Mouse (Mus musculus): ENCODE data around the gene Gpr65. TPM values are rescaled to one million over a fixed set of nuclear protein-coding genes. Genes with fewer than 3 reads are reported as not detected.
"Not testable (repeated sequence)": the region's sequence is repeated elsewhere in the genome, so short reads cannot be mapped to it uniquely, and the experiment has no call there.

The Gpr65 gene
- under 1 TPM in 3 of 4 experiments, not detected in 1; 0.17 to 0.98 (median 0.95) TPM for total RNA-seq (2022)

DNA sequence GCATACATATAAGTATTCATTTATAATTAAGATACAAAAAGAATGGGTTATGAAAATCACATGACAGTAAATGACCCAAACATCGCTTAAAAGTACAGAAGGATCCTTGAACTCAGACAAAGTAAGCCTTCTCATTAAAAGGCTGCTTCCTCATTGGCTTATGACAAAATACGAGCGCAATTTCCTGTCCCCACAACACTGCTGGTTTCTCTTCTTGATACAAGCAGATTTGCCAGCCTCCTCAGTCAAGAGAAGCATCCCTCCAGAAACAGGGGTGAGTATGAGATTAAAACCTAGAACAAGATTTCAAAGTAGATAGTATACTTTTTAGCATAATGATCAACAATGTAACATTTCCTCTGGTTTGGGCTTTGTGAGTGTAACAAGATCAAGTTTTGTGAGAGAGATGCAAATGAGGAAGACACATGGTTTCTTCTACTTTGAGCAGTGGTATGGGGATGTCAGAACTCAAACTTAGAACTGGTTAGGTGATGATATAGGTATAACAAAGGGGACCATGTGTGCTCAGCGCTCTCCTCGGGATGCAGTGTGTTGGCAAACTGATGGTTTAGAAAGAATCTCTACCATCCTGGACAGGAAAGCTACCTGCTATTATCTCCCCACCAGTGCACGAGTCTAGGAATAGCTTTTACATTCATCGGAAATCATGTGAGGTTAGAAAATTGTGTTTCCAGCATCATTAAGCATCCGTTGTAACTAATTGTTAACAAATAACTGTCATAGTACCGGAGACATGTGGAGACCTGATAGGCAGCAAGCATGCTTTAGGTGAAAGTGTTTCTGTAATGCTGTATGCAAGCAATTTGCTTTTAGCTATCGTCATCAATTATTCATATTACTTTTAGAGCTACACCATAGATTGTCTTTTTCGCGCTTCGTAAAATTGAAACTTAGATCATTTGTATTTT, at the start of gene Gpr65:
TSS of gene Gpr65 (plus strand) at position 195 of the 929 bp plus-strand sequence.
- DNase-seq (ENCODE audit: low spot score in 2 of 2): no peak

DNA sequence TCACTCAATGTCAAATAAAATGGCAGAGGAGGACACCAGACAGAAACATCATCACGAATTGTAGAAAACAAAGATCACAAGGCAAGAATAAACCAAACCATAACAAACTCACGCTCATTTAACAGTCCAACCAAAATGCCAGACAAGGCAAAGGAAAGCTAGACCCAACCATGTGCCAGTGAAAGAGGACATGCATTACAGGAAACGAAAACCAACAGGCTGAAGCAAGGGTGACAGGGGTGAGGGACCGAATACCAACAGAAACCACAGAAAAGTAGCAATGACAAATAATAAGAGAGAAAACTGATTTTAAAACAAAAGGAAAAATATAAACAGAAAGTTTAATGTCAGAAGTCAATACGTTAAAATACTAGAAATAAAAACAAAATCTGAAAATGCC, 45.1 kb upstream of the Gpr65 start:
- no peak for DNase-seq (ENCODE audit: low spot score in 2 of 2)

- no peak for DNase-seq (ENCODE audit: low spot score in 2 of 2)
Measured at GRCm38 (mm10) chr12:98227037-98227436, 41.4 kb upstream of the Gpr65 start.

DNA sequence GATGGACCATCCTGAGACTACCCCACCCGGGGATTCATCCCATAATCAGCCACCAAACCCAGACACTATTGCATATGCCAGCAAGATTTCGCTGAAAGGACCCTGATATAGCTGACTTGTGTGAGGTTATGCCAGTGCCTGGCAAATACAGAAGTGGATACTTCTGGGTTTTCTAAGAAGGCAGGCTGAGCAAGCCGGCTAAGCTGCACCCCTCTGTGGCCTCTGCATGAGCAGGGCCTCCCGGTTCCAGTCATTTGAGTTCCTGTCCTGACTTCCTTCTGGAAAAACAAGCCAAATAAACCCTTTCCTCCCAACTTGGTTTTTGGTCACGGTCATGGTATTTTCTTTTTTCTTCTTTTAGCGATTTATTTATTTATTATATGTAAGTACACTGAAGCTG, 30.0 kb upstream of the Gpr65 start:
- not testable (repeated sequence) for DNase-seq (ENCODE audit: low spot score in 2 of 2)

DNA sequence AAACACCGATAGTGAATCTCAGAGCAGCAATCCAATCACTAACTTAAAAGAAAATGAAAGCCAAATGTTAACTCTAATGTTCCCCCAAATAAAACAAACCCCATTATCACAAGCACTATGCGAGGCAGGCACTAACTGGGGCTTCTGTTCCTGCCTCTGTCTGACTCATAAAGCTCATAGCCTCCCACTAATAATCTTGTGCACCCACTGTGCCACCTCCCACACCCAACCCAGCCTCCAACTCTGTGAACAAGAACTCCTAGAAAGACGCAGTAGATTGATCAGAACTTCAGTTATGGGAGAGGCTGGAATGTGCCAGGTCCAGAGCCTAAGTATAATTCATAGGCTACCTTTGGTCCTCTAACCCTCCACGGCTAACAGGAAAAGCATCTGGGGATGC, 24.3 kb upstream of the Gpr65 start:
- no peak for DNase-seq (ENCODE audit: low spot score in 2 of 2)

GRCm38 (mm10) chr12:98244865-98245264, 23.6 kb upstream of the Gpr65 start:
- DNase-seq (ENCODE audit: low spot score in 2 of 2): no peak

DNA sequence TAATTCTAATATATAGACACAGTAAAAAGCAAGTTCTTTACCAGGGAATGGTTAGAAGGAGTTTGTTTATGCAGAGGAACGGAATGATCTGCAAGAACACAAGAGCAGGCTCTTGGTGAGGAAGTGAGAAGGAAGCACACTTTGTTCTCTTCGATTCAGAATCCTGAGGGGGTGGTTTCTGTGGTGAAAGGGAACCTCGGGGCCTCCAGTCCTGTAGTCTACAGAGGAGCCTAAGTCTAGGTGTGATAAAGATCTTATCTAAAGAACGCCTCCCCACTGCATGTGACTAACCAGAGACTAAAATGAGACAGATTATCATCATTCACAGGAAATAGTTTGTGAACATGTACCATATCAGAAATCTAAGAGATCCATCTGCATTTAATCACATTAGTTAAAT, 21.6 kb upstream of the Gpr65 start:
- no peak for DNase-seq (ENCODE audit: low spot score in 2 of 2)

DNA sequence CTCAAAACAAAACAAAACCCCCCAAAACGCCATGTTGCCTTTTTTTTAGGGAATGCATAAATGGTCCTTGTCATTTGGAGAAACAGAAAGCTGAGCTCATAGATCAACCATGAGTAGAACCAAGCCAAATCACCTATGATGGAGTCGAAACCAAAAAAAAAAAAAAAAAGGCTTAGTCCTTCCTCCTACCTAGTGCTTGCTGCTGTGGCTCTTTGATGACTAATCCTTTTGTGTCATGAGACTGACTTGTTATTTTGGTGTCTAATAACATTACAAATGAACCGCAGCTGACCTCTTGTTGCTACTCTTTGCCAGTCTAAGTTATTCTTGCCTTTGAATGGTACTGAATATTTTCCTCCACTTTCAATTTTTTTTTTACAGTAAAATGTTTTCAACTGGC, 18.8 kb upstream of the Gpr65 start:
- no peak for DNase-seq (ENCODE audit: low spot score in 2 of 2)

DNA sequence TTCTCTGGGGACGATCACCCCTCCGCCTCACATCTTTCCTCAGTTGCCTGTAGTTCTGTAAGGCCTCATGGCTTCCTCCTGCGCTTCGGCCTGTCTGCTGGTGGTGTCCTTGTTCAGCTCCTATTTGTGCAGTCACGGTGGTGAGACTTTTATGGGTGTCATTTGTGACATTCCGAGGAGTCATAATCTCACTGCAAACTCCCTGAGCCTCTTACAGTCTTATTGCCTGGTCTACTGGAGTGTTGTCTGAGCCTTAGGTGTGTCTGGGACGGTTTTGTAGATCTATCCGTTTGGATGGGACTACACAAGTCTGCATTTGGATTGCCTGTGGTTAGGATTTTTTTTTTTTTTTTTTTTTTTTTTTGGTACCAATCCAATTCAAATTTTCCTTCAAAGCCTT, 18.1 kb upstream of the Gpr65 start:
- DNase-seq (ENCODE audit: low spot score in 2 of 2): no peak

GRCm38 (mm10) chr12:98252417-98252816, 16.0 kb upstream of the Gpr65 start:
- no peak for DNase-seq (ENCODE audit: low spot score in 2 of 2)

DNA sequence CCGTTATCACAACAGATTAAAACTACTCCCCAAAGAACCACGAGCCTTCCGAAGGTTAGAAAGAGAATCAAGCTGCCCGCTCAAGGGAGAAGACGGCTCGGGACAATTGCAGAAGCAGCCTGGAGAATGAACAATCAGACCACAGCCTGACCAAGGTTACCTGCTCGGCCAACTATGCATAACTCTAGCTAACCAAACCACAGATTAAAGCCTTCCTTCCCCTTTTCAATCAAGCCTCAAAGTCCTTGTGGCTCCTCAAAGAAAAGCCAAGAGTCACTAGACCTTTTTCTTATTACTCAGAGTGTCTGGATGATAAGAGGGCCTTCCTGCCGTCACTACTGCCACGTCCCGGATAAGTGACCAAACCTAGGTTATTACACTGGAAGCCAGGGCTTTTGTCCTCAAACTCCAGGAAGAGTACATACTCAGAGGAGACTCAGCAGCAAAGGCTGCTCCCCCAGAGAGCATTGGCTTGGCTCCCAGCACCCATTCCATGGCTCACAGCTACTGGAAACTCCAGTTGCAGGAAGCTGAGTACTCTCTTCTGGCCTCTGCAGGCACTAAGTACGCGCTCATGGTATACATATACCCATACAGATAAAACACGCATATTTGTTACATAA, 13.0 kb upstream of the Gpr65 start:
- no peak for DNase-seq (ENCODE audit: low spot score in 2 of 2)

DNA sequence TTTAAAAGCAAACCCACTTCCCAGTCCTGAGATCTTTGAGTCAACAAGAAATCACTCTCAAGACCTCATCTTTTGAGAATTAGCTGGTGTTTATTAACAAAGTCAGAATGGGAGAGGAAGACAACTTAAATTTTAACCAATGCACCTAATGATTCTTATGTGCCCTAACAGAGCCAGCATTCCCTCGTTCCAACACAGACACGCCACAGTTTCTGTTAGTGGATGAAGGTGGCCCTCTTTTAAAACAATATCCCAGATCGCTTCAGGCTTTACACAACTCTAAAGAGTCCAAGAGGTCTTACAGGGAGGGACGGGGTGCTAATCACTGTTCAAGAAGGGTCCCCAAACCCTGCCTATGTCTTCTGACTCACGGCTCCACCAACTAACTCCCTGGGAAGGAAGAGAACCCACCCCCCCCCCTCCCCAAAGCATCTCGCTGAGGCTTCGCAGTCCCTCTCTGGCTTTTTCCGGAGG, 10.0 kb upstream of the Gpr65 start:
- DNase-seq (ENCODE audit: low spot score in 2 of 2): no peak

DNA sequence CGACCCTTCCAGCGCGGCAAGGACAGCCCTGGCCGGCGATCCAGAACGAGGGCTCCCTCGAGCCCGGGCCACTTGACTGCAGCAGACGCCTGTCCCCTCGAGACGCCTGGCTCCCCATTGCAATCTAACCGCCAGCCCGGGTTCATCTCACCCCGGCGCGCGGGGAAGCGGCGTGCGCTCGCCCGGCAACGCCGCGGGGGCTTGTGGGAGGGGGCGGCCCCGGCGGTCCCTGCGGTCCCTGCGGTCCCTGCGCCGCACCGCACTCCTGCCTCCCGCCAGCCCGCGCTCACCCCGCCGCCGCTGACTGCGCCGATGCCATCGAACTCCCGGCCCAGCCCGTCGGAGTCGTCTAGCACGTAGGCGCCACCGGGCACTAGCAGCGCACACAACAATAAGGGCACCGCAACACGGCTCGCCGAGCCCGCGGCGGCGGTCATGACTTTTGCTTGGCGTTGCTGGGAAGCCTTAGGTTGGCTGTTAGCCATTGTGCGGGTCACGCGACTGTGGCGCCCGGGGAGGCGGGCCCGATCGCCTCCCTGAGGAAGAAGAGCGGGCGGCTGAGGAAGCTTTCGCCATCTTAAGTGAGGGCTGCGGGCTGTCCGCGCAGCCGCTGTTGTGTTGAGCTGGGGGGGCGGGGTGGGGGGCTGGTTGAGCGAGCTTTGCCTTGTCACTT, 9.5 kb upstream of the Gpr65 start, which contains the start of gene Galc:
TSS of gene Galc (minus strand) at position 615 of the 673 bp plus-strand sequence.
- DNase-seq (ENCODE audit: low spot score in 2 of 2): peak; percentile 87

- no peak for DNase-seq (ENCODE audit: low spot score in 2 of 2)
Measured at GRCm38 (mm10) chr12:98259518-98259852, 8.9 kb upstream of the Gpr65 start.

GRCm38 (mm10) chr12:98265697-98266096, 2.7 kb upstream of the Gpr65 start:
- DNase-seq (ENCODE audit: low spot score in 2 of 2): no peak

DNA sequence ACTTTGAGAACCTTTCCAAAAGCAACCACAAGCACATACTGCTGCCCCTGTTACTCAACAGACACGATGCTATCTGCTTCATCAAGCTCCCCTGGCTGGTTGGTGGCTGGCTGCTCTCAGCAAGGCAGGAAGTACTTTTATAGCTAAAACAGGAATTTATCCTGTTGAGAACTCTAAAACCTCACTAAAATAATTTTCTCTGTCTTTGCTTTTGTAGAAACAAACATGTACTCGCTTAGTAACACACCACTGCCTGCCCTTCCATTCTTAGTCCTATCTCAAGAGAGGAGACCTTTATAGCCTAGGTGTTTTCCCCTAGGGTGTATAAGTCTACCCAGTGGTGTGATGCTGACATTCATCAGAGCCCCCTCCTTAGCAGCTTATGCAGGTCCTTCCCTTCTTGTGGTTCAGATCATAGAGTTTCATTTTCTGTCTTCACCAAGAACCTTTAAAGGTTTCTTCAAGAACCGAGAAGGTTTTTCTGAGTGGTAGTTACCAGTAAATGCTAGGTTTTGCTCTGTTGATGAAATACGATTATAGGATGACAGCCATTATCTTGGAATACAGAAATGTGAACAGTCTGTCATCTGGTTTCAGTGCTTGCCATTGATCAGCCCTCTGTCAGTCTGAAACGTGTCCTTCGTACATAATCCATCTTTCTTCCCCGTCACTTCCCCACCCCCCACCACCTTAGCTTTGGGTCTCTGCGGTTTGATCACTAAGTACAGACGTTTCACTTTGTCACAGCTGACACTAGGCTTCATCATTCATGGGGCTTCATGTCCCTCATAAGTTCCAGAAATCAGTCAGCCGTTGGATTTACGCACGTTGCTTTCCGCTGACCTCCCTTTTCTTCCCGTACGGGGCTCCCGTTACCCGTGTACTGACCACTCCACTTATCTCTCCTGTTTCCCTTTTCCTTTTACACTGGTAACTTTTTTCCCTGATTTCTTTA, 1.6 kb downstream of the Gpr65 start:
- DNase-seq (ENCODE audit: low spot score in 2 of 2): no peak

GRCm38 (mm10) chr12:98270810-98271566, 2.6 kb downstream of the Gpr65 start:
- DNase-seq (ENCODE audit: low spot score in 2 of 2): no peak

DNA sequence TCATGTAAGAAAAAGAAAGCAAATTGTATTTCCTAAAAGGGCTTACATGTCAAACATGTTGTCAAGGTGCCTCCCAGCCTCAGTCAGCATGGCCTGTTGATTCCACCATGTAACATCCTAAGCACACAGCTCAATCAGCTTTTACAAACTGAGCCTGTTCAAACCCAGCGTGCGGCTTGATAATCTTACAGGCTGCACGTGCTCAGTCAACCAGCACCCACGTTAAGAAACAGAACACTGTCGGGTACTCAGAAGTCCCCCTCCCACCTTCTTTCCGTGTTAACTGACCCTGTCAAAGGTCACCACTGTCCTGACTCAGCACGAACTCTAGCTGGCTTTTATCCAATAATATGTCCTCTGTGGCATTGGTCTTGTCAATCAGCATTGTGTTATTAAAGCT, 4.0 kb downstream of the Gpr65 start:
- DNase-seq (ENCODE audit: low spot score in 2 of 2): no peak

GRCm38 (mm10) chr12:98280530-98280929, 12.1 kb downstream of the Gpr65 start:
- peak in 1 of 2 experiments; percentile 36 for DNase-seq (ENCODE audit: low spot score in 2 of 2)

DNA sequence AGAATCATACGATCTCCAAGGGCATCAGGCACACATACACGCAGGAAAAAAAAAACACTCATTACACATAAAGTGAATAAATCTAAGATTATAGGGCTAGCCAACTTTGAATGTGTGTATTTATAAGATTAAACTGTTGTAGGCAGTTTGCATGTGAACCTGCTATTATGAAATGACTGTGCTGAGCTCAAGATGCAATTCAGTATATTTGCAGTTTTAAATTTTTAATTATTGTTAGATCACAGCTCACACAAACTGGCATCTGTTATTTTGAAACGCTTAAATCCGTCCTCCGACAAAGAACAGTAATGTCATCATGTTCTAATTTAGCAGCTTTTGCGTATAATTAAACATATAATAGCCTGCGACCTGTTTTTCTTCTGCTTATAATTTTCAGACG, 12.6 kb downstream of the Gpr65 start:
- no peak for DNase-seq (ENCODE audit: low spot score in 2 of 2)

Measured in left cerebral cortex, adult 8-10 months (tissue).